Mouse (Mus musculus) adrenal gland, postnatal 4 days (tissue): Measurements from ENCODE around the gene Tnmd. TPM values are rescaled to one million over a fixed set of nuclear protein-coding genes. Genes with fewer than 3 reads are reported as not detected.

Experiments used
- DNase-seq, 2 experiments: peaks; one replicate each; pipeline ENCODE4 v3.0.0; 2021 to 2022; ENCODE audit warnings: low spot score in 2 of 2, mixed read lengths in 2 of 2
- long read RNA-seq, 2 experiments: library from polyadenylated mRNA; stranded (forward); transcript quantifications; one replicate each; pipeline ENCODE4 v2.0.0; 2021
- total RNA-seq, 2 experiments: library from RNA; stranded (reverse); gene quantifications; 2 replicates each; pipeline ENCODE4 v1.2.3; 2021

The Tnmd gene
- total RNA-seq = 10 to 100 TPM in 1 of 2 experiments, 1 to 10 TPM in 1; 2.9 to 18.5 TPM
- long read RNA-seq, experiment 1, transcript Tnmd-201 (7 exons, 1,353 nt) = major isoform, 10 of 10 reads
- long read RNA-seq, experiment 1, partial matches to known transcripts = 0 of 10 reads
- long read RNA-seq, experiment 1, other reads (novel, unspliced or antisense) = 0 of 10 reads
- long read RNA-seq, experiment 2, partial matches to known transcripts = 0 of 2 reads
- long read RNA-seq, experiment 2, other reads (novel, unspliced or antisense) = 0 of 2 reads

DNA sequence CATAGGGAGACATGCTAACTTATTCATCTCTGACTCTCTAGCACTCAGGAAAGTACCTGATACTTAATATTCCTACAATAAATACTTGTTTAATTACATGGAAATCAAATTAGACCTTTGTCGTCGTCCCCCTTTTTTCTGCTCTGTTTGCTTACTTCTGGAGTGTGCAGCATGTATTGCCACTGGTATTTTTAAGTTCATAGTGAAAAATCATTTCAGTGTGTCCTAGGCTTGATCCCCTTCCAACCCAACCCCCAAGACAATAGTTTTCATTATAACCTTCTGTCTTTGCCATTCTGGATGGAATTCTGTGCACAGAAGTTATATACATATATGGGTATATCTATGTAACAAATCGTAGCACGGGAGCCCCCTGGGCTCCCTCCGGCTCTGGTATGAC lies at the start of gene Tnmd:
Tnmd (plus strand) TSS at position 301 of the 400 bp plus-strand sequence.
- DNase-seq = no peak

- no peak for DNase-seq
These were observed 2.9 kb downstream of the Tnmd start for GRCm38 (mm10) chrX:133853637-133854036.

DNA sequence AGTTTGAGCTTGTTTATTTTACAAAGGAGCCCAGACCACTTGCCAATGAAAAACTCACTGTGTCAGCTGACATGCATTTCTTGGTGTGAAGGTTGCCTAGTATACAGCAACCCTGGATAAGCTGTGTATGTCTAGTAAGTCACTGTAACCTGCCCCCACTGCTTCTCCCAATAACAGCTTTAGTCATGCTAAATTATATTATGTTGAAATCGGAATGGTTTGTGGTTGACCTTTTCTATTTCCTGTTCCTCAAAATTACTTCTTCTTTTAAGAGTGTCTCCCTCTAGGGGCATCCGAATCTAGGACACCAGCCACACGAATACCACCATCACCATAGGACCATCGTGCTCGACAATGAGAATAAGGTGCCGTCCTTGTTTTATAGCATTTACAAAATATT lies 19.0 kb downstream of the Tnmd start:
- DNase-seq = no peak

- DNase-seq = no peak
These were observed 36.5 kb downstream of the Tnmd start for GRCm38 (mm10) chrX:133887308-133887707.

DNA sequence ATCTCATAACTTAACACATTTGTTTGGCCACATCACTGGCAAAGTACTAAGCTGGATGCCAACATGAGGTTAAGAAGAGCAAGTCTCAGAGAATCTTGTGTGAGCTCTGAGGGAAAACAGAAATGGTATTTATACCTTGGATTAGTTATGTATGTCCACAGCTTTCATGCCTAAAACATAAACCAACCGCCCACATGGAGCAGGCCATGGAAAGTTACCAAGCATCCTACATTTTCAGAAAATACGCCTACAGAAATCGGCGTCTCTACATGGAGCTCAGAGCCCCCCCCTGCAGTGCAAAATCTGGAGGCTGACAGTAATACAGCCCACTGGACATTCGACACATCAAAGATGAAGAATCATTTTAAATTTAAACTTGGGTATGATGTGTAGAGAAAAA lies 37.3 kb downstream of the Tnmd start:
- DNase-seq = no peak

DNA sequence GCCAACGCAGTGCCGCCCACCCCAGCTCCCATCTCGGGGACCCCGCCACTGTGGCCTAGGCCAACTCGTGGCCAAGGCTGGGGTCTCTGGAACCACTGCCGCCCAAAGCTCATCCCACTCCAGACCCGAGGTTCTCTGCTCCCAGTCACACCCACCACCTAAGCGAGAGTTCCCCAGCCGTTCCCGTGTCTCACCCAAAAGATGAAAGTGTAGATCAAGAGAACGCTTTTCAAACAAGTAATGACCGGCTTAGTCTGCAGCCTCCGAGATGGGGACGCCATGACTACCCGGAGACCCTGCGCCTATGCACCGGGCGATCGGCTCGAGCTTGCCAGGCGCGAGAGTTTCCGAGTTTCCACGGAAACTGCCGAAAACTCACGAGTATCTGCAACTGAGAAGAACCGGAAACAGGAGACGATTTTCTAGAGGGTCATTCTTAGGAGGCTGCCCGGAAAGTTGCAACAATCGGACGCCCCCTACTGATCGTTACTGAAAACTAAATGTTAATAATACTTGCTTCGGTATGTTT lies 47.3 kb downstream of the Tnmd start, which contains the start of gene Tspan6:
Tspan6 (minus strand) TSS at position 416 of the 529 bp plus-strand sequence.
- peak; percentile 24 to 41 for DNase-seq

DNA sequence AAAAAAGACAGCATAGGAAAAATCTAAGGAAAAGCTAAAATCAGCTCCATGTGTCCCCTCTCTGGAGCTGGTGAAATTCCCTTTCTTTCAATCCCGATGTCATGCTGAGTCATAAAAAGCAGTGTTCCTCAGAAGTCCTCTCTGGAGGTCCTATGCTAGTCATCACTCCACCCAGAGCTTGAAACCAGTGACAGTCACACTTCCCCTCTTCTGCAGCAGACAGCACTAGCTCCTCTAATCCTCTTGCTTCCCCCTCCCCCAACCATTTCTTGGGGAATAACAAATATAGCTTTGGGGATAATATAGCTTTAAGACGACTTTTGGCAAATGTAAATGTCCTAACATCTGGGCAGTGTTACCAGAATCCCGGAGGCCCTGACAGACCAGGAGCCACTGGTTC lies 57.5 kb downstream of the Tnmd start, which contains the start of gene Srpx2:
Srpx2 (plus strand) TSS at position 166 of the 400 bp plus-strand sequence.
- no peak for DNase-seq

- DNase-seq = no peak
These were observed 60.8 kb downstream of the Tnmd start for GRCm38 (mm10) chrX:133911397-133912103.

DNA sequence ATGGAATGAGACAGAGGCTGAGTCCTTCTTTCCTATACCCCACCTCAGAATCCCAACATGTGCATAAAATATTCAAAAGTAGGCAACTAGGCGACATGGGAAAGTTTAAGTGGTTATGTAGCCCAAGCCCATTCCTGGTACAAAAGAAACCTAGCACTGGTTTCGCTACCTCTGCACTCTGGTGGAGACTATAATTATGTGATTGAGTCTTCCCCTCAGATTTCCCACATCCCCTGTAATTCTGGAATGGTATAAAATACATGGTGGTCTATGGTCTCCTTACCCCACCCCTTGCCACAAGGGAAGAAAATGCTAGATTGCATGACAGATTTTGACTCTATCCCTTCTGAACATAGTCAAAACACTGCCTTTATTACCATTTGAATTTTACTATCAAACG lies 62.2 kb downstream of the Tnmd start:
- no peak for DNase-seq

DNA sequence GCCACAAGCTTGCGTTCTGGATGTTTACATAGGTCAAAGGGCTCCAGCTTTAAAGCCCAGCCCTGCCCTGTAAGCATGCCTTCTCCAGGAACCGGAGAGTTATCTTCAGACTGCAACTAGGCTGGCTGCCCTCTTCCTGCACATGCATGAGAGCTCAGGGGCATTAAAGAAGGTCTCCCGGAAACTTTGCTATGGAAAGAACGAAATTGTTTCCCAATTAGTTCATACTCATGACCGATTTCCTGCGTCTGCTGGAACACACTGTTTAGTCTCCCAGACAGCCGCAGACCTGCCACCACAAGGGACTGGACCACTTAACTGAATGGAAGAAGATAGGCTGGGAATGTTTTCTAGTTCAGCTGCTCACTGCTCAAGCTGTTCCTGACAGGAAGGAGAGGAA lies 63.4 kb downstream of the Tnmd start:
- DNase-seq = no peak

Other genes starting within 250 kb of the Tnmd start
- gene Pcdh19, start 162.0 kb upstream of the Tnmd start, total RNA-seq = 1 to 10 TPM; 5.8 to 6.8 TPM
- 10 to 100 TPM; 52.2 to 57.0 TPM for gene Tspan6, start 47.4 kb downstream of the Tnmd start, total RNA-seq
- 1 to 10 TPM; 3.9 to 5.3 TPM for gene Srpx2, start 57.4 kb downstream of the Tnmd start, total RNA-seq
- gene Sytl4, start 130.8 kb downstream of the Tnmd start, total RNA-seq = 10 to 100 TPM; 21.2 to 27.9 TPM
- 10 to 100 TPM; 45.2 to 49.4 TPM for gene Cstf2, start 208.2 kb downstream of the Tnmd start, total RNA-seq